Mouse (Mus musculus): ENCODE measurements at regions not wholly inside any gene's neighbourhood (a gene's known extent, or its start where the extent isn't known, plus 50 kb on each side); places are given as distances from the start of the nearest gene placed in this dataset.

- WGBS = 21% methylated on average over 3 of the region's 3 CpGs
- H3K27me3 ChIP-seq (ENCODE audit: insufficient read depth, low read length) = no peaks in the 10 kb centered on the region
- no peak overlapping the region for H3K4me3 ChIP-seq (replicated peaks; ENCODE audit: low read depth, low read length)
- no peak for TF ChIP-seq CTCF (IDR thresholded peaks at IDR 0.05; ENCODE audit: low read depth)
- H3K4me1 ChIP-seq (replicated peaks; ENCODE audit: insufficient read depth, low read length) = no peaks in the 10 kb centered on the region
- H3K9me3 ChIP-seq (replicated peaks; ENCODE audit: low read length) = no peaks in the 10 kb centered on the region
- no peak overlapping the region for H3K9ac ChIP-seq (ENCODE audit: low read depth, low read length)
- no peaks in the 10 kb centered on the region for H3K36me3 ChIP-seq (ENCODE audit: insufficient read depth, low read length)
- ATAC-seq (replicated peaks; ENCODE audit: low FRiP score, low read depth) = no peak
- no peak overlapping the region for H3K4me2 ChIP-seq (ENCODE audit: low read length)
- DNase-seq (ENCODE audit: low spot score) = no peak
- H3K27ac ChIP-seq = no peak overlapping the region
Measured at GRCm38 (mm10) chr16:39230439-39230838, 338.0 kb downstream of the Igsf11 start.

GRCm38 (mm10) chr16:39234290-39234689 is 341.8 kb downstream of the Igsf11 start:
- Histone ChIP-seq H3K4me2 (ENCODE audit: low read length) (no peak overlapping the region), H3K4me1 (replicated peaks; ENCODE audit: insufficient read depth, low read length) (no peaks in the 10 kb centered on the region), H3K27ac (no peak overlapping the region), H3K36me3 (ENCODE audit: insufficient read depth, low read length) (no peaks in the 10 kb centered on the region), H3K4me3 (replicated peaks; ENCODE audit: low read depth, low read length) (no peak overlapping the region), H3K27me3 (ENCODE audit: insufficient read depth, low read length) (no peaks in the 10 kb centered on the region), H3K9me3 (replicated peaks; ENCODE audit: low read length) (no peaks in the 10 kb centered on the region), H3K9ac (ENCODE audit: low read depth, low read length) (no peak overlapping the region)
- TF ChIP-seq CTCF (IDR thresholded peaks at IDR 0.05; ENCODE audit: low read depth) = no peak
- no peak for ATAC-seq (replicated peaks; ENCODE audit: low FRiP score, low read depth)
- 14% methylated on average over 2 of the region's 2 CpGs for WGBS
- DNase-seq (ENCODE audit: low spot score) = peak; percentile 32

GRCm38 (mm10) chr16:39273490-39273889 is 381.0 kb downstream of the Igsf11 start:
- DNase-seq (ENCODE audit: low spot score) (no peak), ATAC-seq (replicated peaks; ENCODE audit: low FRiP score, low read depth) (no peak)
- WGBS = 93% methylated on average over 2 of the region's 2 CpGs
- H3K27ac ChIP-seq = no peak overlapping the region
- no peak overlapping the region for H3K9ac ChIP-seq (ENCODE audit: low read depth, low read length)
- H3K4me3 ChIP-seq (replicated peaks; ENCODE audit: low read depth, low read length) = no peak overlapping the region
- H3K4me2 ChIP-seq (ENCODE audit: low read length) = no peak overlapping the region
- no peaks in the 10 kb centered on the region for H3K9me3 ChIP-seq (replicated peaks; ENCODE audit: low read length)
- H3K4me1 ChIP-seq (replicated peaks; ENCODE audit: insufficient read depth, low read length) = no peaks in the 10 kb centered on the region
- no peaks in the 10 kb centered on the region for H3K36me3 ChIP-seq (ENCODE audit: insufficient read depth, low read length)
- H3K27me3 ChIP-seq (ENCODE audit: insufficient read depth, low read length) = no peaks in the 10 kb centered on the region
- TF ChIP-seq CTCF (IDR thresholded peaks at IDR 0.05; ENCODE audit: low read depth) = no peak

GRCm38 (mm10) chr16:39284484-39284883 is 392.0 kb downstream of the Igsf11 start:
- no peak for ATAC-seq (replicated peaks; ENCODE audit: low FRiP score, low read depth)

GRCm38 (mm10) chr16:39285028-39285744 is 392.7 kb downstream of the Igsf11 start:
- ATAC-seq (replicated peaks; ENCODE audit: low FRiP score, low read depth) = no peak
- H3K4me1 ChIP-seq (replicated peaks; ENCODE audit: insufficient read depth, low read length) = no peaks in the 10 kb centered on the region
- no peak for TF ChIP-seq CTCF (IDR thresholded peaks at IDR 0.05; ENCODE audit: low read depth)
- H3K27ac ChIP-seq = no peak overlapping the region
- H3K4me2 ChIP-seq (ENCODE audit: low read length) = no peak overlapping the region
- H3K36me3 ChIP-seq (ENCODE audit: insufficient read depth, low read length) = no peaks in the 10 kb centered on the region
- H3K4me3 ChIP-seq (replicated peaks; ENCODE audit: low read depth, low read length) = no peak overlapping the region
- H3K9me3 ChIP-seq (replicated peaks; ENCODE audit: low read length) = no peaks in the 10 kb centered on the region
- H3K9ac ChIP-seq (ENCODE audit: low read depth, low read length) = no peak overlapping the region
- H3K27me3 ChIP-seq (ENCODE audit: insufficient read depth, low read length) = no peaks in the 10 kb centered on the region
- no peak for DNase-seq (ENCODE audit: low spot score)
- WGBS = 86% methylated on average over 3 of the region's 3 CpGs

More at GRCm38 (mm10) chr16:39284484-39284883, 392.0 kb downstream of the Igsf11 start:
- no peak for TF ChIP-seq CTCF (IDR thresholded peaks at IDR 0.05; ENCODE audit: low read depth)
- H3K4me2 ChIP-seq (ENCODE audit: low read length) = no peak overlapping the region
- DNase-seq (ENCODE audit: low spot score) = no peak
- no peaks in the 10 kb centered on the region for H3K27me3 ChIP-seq (ENCODE audit: insufficient read depth, low read length)
- no peaks in the 10 kb centered on the region for H3K9me3 ChIP-seq (replicated peaks; ENCODE audit: low read length)
- 50% methylated on average over 2 of the region's 2 CpGs for WGBS
- H3K4me3 ChIP-seq (replicated peaks; ENCODE audit: low read depth, low read length) = no peak overlapping the region
- no peak overlapping the region for H3K9ac ChIP-seq (ENCODE audit: low read depth, low read length)
- H3K27ac ChIP-seq = no peak overlapping the region
- no peaks in the 10 kb centered on the region for H3K36me3 ChIP-seq (ENCODE audit: insufficient read depth, low read length)
- H3K4me1 ChIP-seq (replicated peaks; ENCODE audit: insufficient read depth, low read length) = no peaks in the 10 kb centered on the region

- no peaks in the 10 kb centered on the region for H3K9me3 ChIP-seq (replicated peaks; ENCODE audit: low read length)
- H3K4me3 ChIP-seq (replicated peaks; ENCODE audit: low read depth, low read length) = no peak overlapping the region
- DNase-seq (ENCODE audit: low spot score) = no peak
- WGBS = 57% methylated on average over 8 of the region's 8 CpGs
- H3K9ac ChIP-seq (ENCODE audit: low read depth, low read length) = no peak overlapping the region
- no peak overlapping the region for H3K27ac ChIP-seq
- H3K4me2 ChIP-seq (ENCODE audit: low read length) = no peak overlapping the region
- no peak for ATAC-seq (replicated peaks; ENCODE audit: low FRiP score, low read depth)
- H3K36me3 ChIP-seq (ENCODE audit: insufficient read depth, low read length) = no peaks in the 10 kb centered on the region
- no peak for TF ChIP-seq CTCF (IDR thresholded peaks at IDR 0.05; ENCODE audit: low read depth)
- no peaks in the 10 kb centered on the region for H3K4me1 ChIP-seq (replicated peaks; ENCODE audit: insufficient read depth, low read length)
- no peaks in the 10 kb centered on the region for H3K27me3 ChIP-seq (ENCODE audit: insufficient read depth, low read length)
Measured at GRCm38 (mm10) chr16:39286797-39287565, 394.5 kb downstream of the Igsf11 start.

All from kidney, postnatal 0 days (tissue).